Mouse (Mus musculus): ENCODE data around the gene Fbxl4. TPM values are rescaled to one million over a fixed set of nuclear protein-coding genes. Genes with fewer than 3 reads are reported as not detected.

The Fbxl4 gene
- polyA plus RNA-seq, 1 experiment from 2014 or later = 15.4 TPM

- DNase-seq (ENCODE audit: low spot score) = no peak
- Histone ChIP-seq H3K4me2 (ENCODE audit: low read depth, low read length) (no peak overlapping the region), H3K4me1 (ENCODE audit: control insufficient read depth, insufficient read depth, low read length) (no peaks in the 10 kb centered on the region), H3K4me3 (ENCODE audit: low read depth, low read length) (no peak overlapping the region), H3K36me3 (ENCODE audit: control insufficient read depth, insufficient read depth, low read length) (0 out of 2 replicates have a peak, but pooled peaks cover 4% of the 10 kb centered on the region), H3K9ac (ENCODE audit: low read depth, low read length) (no peak overlapping the region), H3K27ac (replicated peaks; ENCODE audit: low read depth, low read length) (no peak overlapping the region), H3K9me3 (ENCODE audit: control insufficient read depth, low read length) (no peaks in the 10 kb centered on the region), H3K27me3 (replicated peaks; ENCODE audit: control insufficient read depth, insufficient read depth, low read length) (no peaks in the 10 kb centered on the region)
- no peak for ATAC-seq (ENCODE audit: low read depth)
- 69% methylated on average over 6 of the region's 6 CpGs for WGBS
Measured at GRCm38 (mm10) chr4:22380646-22381045, 23.3 kb downstream of the Fbxl4 start.

- whole genome bisulfite sequencing = 100% methylated on average over 1 of the region's 1 CpGs
- 0 out of 2 replicates have a peak, but pooled peaks cover 5% of the 10 kb centered on the region for H3K36me3 ChIP-seq (ENCODE audit: control insufficient read depth, insufficient read depth, low read length)
- no peak overlapping the region for H3K4me2 ChIP-seq (ENCODE audit: low read depth, low read length)
- H3K27me3 ChIP-seq (replicated peaks; ENCODE audit: control insufficient read depth, insufficient read depth, low read length) = no peaks in the 10 kb centered on the region
- H3K27ac ChIP-seq (replicated peaks; ENCODE audit: low read depth, low read length) = no peak overlapping the region
- H3K9me3 ChIP-seq (ENCODE audit: control insufficient read depth, low read length) = no peaks in the 10 kb centered on the region
- H3K4me3 ChIP-seq (ENCODE audit: low read depth, low read length) = no peak overlapping the region
- H3K4me1 ChIP-seq (ENCODE audit: control insufficient read depth, insufficient read depth, low read length) = no peaks in the 10 kb centered on the region
- DNase-seq (ENCODE audit: low spot score) (no peak), ATAC-seq (ENCODE audit: low read depth) (no peak)
- no peak overlapping the region for H3K9ac ChIP-seq (ENCODE audit: low read depth, low read length)
Measured at GRCm38 (mm10) chr4:22383528-22384265, 26.4 kb downstream of the Fbxl4 start.

- Histone ChIP-seq H3K4me3 (ENCODE audit: low read depth, low read length) (no peak overlapping the region), H3K4me1 (ENCODE audit: control insufficient read depth, insufficient read depth, low read length) (no peaks in the 10 kb centered on the region), H3K27ac (replicated peaks; ENCODE audit: low read depth, low read length) (no peak overlapping the region), H3K9me3 (ENCODE audit: control insufficient read depth, low read length) (no peaks in the 10 kb centered on the region), H3K36me3 (ENCODE audit: control insufficient read depth, insufficient read depth, low read length) (peaks cover 5% of the 10 kb centered on the region; the same call in 1 of the 2 replicates), H3K27me3 (replicated peaks; ENCODE audit: control insufficient read depth, insufficient read depth, low read length) (no peaks in the 10 kb centered on the region), H3K4me2 (ENCODE audit: low read depth, low read length) (no peak overlapping the region), H3K9ac (ENCODE audit: low read depth, low read length) (no peak overlapping the region)
- DNase-seq (ENCODE audit: low spot score) (peak; percentile 65), ATAC-seq (ENCODE audit: low read depth) (peak; percentile 33; the same call in 1 of the 2 replicates)
- WGBS = 33% methylated on average over 7 of the region's 7 CpGs
Measured at GRCm38 (mm10) chr4:22390045-22390444, 32.7 kb downstream of the Fbxl4 start.

- peak; percentile 1 for DNase-seq (ENCODE audit: low spot score)
- no peak overlapping the region for H3K4me2 ChIP-seq (ENCODE audit: low read depth, low read length)
- H3K9me3 ChIP-seq (ENCODE audit: control insufficient read depth, low read length) = no peaks in the 10 kb centered on the region
- H3K4me3 ChIP-seq (ENCODE audit: low read depth, low read length) = no peak overlapping the region
- H3K36me3 ChIP-seq (ENCODE audit: control insufficient read depth, insufficient read depth, low read length) = no peaks in the 10 kb centered on the region; the same call in 1 of the 2 replicates
- ATAC-seq (ENCODE audit: low read depth) = peak; percentile 18; the same call in 1 of the 2 replicates
- WGBS = 66% methylated on average over 13 of the region's 13 CpGs
- H3K9ac ChIP-seq (ENCODE audit: low read depth, low read length) = no peak overlapping the region
- no peak overlapping the region for H3K27ac ChIP-seq (replicated peaks; ENCODE audit: low read depth, low read length)
- no peaks in the 10 kb centered on the region for H3K4me1 ChIP-seq (ENCODE audit: control insufficient read depth, insufficient read depth, low read length)
- no peaks in the 10 kb centered on the region for H3K27me3 ChIP-seq (replicated peaks; ENCODE audit: control insufficient read depth, insufficient read depth, low read length)
Measured at GRCm38 (mm10) chr4:22392777-22393473, 35.6 kb downstream of the Fbxl4 start.

GRCm38 (mm10) chr4:22395404-22395803, 38.1 kb downstream of the Fbxl4 start:
- Histone ChIP-seq H3K36me3 (ENCODE audit: control insufficient read depth, insufficient read depth, low read length) (peaks cover 7% of the 10 kb centered on the region), H3K4me2 (ENCODE audit: low read depth, low read length) (no peak overlapping the region), H3K27ac (replicated peaks; ENCODE audit: low read depth, low read length) (no peak overlapping the region), H3K27me3 (replicated peaks; ENCODE audit: control insufficient read depth, insufficient read depth, low read length) (no peaks in the 10 kb centered on the region), H3K4me1 (ENCODE audit: control insufficient read depth, insufficient read depth, low read length) (no peaks in the 10 kb centered on the region), H3K9ac (ENCODE audit: low read depth, low read length) (no peak overlapping the region), H3K9me3 (ENCODE audit: control insufficient read depth, low read length) (no peaks in the 10 kb centered on the region), H3K4me3 (ENCODE audit: low read depth, low read length) (no peak overlapping the region)
- ATAC-seq (ENCODE audit: low read depth) (no peak), DNase-seq (ENCODE audit: low spot score) (no peak)
- WGBS = 81% methylated on average over 2 of the region's 2 CpGs

GRCm38 (mm10) chr4:22396484-22397000, 39.2 kb downstream of the Fbxl4 start:
- H3K4me2 ChIP-seq (ENCODE audit: low read depth, low read length) = no peak overlapping the region
- H3K36me3 ChIP-seq (ENCODE audit: control insufficient read depth, insufficient read depth, low read length) = peaks cover 12% of the 10 kb centered on the region
- H3K9ac ChIP-seq (ENCODE audit: low read depth, low read length) = no peak overlapping the region
- no peaks in the 10 kb centered on the region for H3K9me3 ChIP-seq (ENCODE audit: control insufficient read depth, low read length)
- H3K27me3 ChIP-seq (replicated peaks; ENCODE audit: control insufficient read depth, insufficient read depth, low read length) = no peaks in the 10 kb centered on the region
- H3K4me1 ChIP-seq (ENCODE audit: control insufficient read depth, insufficient read depth, low read length) = no peaks in the 10 kb centered on the region
- H3K27ac ChIP-seq (replicated peaks; ENCODE audit: low read depth, low read length) = no peak overlapping the region
- H3K4me3 ChIP-seq (ENCODE audit: low read depth, low read length) = no peak overlapping the region
- no peak for DNase-seq (ENCODE audit: low spot score)
- ATAC-seq (ENCODE audit: low read depth) = no peak
- WGBS = 97% methylated on average over 1 of the region's 1 CpGs

GRCm38 (mm10) chr4:22397003-22397402, 39.7 kb downstream of the Fbxl4 start:
- ATAC-seq (ENCODE audit: low read depth) = no peak
- H3K27ac ChIP-seq (replicated peaks; ENCODE audit: low read depth, low read length) = no peak overlapping the region
- no peak overlapping the region for H3K4me3 ChIP-seq (ENCODE audit: low read depth, low read length)
- no peaks in the 10 kb centered on the region for H3K4me1 ChIP-seq (ENCODE audit: control insufficient read depth, insufficient read depth, low read length)
- peaks cover 16% of the 10 kb centered on the region; the same call in 1 of the 2 replicates for H3K36me3 ChIP-seq (ENCODE audit: control insufficient read depth, insufficient read depth, low read length)
- no peaks in the 10 kb centered on the region for H3K9me3 ChIP-seq (ENCODE audit: control insufficient read depth, low read length)
- no peak overlapping the region for H3K4me2 ChIP-seq (ENCODE audit: low read depth, low read length)
- no peaks in the 10 kb centered on the region for H3K27me3 ChIP-seq (replicated peaks; ENCODE audit: control insufficient read depth, insufficient read depth, low read length)
- 89% methylated on average over 5 of the region's 5 CpGs for WGBS
- no peak for DNase-seq (ENCODE audit: low spot score)
- H3K9ac ChIP-seq (ENCODE audit: low read depth, low read length) = no peak overlapping the region

- H3K27me3 ChIP-seq (replicated peaks; ENCODE audit: control insufficient read depth, insufficient read depth, low read length) = no peaks in the 10 kb centered on the region
- 87% methylated on average over 3 of the region's 3 CpGs for WGBS
- ATAC-seq (ENCODE audit: low read depth) (no peak), DNase-seq (ENCODE audit: low spot score) (no peak)
- no peak overlapping the region for H3K9ac ChIP-seq (ENCODE audit: low read depth, low read length)
- peaks cover 25% of the 10 kb centered on the region; the same call in 1 of the 2 replicates for H3K36me3 ChIP-seq (ENCODE audit: control insufficient read depth, insufficient read depth, low read length)
- H3K4me2 ChIP-seq (ENCODE audit: low read depth, low read length) = no peak overlapping the region
- H3K9me3 ChIP-seq (ENCODE audit: control insufficient read depth, low read length) = no peaks in the 10 kb centered on the region
- H3K27ac ChIP-seq (replicated peaks; ENCODE audit: low read depth, low read length) = no peak overlapping the region
- no peak overlapping the region for H3K4me3 ChIP-seq (ENCODE audit: low read depth, low read length)
- H3K4me1 ChIP-seq (ENCODE audit: control insufficient read depth, insufficient read depth, low read length) = no peaks in the 10 kb centered on the region
Measured at GRCm38 (mm10) chr4:22402032-22402431, 44.7 kb downstream of the Fbxl4 start.
